Mouse (Mus musculus) kidney, adult 2 months (tissue): ENCODE data around the gene Hfe.

ENCODE experiments used
- CTCF ChIP-seq: fragments of 200-500 bp; conservative IDR thresholded peaks from 2 replicates; pipeline ENCODE4 v1.5.1; 2011; ENCODE audit warnings: low read depth, mild to moderate bottlenecking, control low read depth, low read length, moderate library complexity, mixed read lengths; ENCODE audit not compliant: insufficient read depth, insufficient read length
- POLR2A ChIP-seq: fragments of 200-500 bp; IDR thresholded peaks from one replicate; pipeline ENCODE4 v1.6.1; 2011; ENCODE audit warnings: low read depth, low read length, control low read depth

GRCm38 (mm10) chr13:23687907-23688306, 22.7 kb downstream of the Hfe start:
- no peak for TF ChIP-seq CTCF
- TF ChIP-seq POLR2A = no peak
